Mouse (Mus musculus): ENCODE measurements around the gene Amn. TPM values are rescaled to one million over a fixed set of nuclear protein-coding genes. Genes with fewer than 3 reads are reported as not detected.

The Amn gene
- total and polyA plus RNA-seq, 2 experiments from 2014 or later = 65.8 to 82.7 TPM

- Histone ChIP-seq H3K27me3 (ENCODE audit: insufficient read depth, low read length) (no peaks in the 10 kb centered on the region), H3K27ac (ENCODE audit: low read depth, low read length) (no peak overlapping the region), H3K36me3 (ENCODE audit: insufficient read depth, low read length) (peaks cover 85% of the 10 kb centered on the region), H3K4me1 (ENCODE audit: insufficient read depth, low read length) (no peaks in the 10 kb centered on the region), H3K4me3 (ENCODE audit: low read depth, low read length) (no peak overlapping the region), H3K9me3 (ENCODE audit: low read length) (no peaks in the 10 kb centered on the region), H3K9ac (replicated peaks; ENCODE audit: low read length, poor library complexity, severe bottlenecking) (no peak overlapping the region), H3K4me2 (ENCODE audit: low read depth, low read length, poor library complexity, severe bottlenecking) (no peak overlapping the region)
- WGBS = 94% methylated on average over 14 of the region's 14 CpGs
- DNase-seq (ENCODE audit: low spot score) (no peak), ATAC-seq (ENCODE audit: low FRiP score) (no peak)
- no peak for TF ChIP-seq CTCF (IDR thresholded peaks at IDR 0.05)
Measured at GRCm38 (mm10) chr12:111302018-111302345, 31.1 kb downstream of the Amn start.

GRCm38 (mm10) chr12:111303702-111304337 lies 32.9 kb downstream of the Amn start:
- Histone ChIP-seq H3K9ac (replicated peaks; ENCODE audit: low read length, poor library complexity, severe bottlenecking) (no peak overlapping the region), H3K27me3 (ENCODE audit: insufficient read depth, low read length) (no peaks in the 10 kb centered on the region), H3K27ac (ENCODE audit: low read depth, low read length) (no peak overlapping the region), H3K4me1 (ENCODE audit: insufficient read depth, low read length) (no peaks in the 10 kb centered on the region), H3K9me3 (ENCODE audit: low read length) (no peaks in the 10 kb centered on the region), H3K4me3 (ENCODE audit: low read depth, low read length) (no peak overlapping the region), H3K4me2 (ENCODE audit: low read depth, low read length, poor library complexity, severe bottlenecking) (no peak overlapping the region), H3K36me3 (ENCODE audit: insufficient read depth, low read length) (peaks cover 83% of the 10 kb centered on the region)
- no peak for ATAC-seq (ENCODE audit: low FRiP score)
- TF ChIP-seq CTCF (IDR thresholded peaks at IDR 0.05) = no peak
- 96% methylated on average over 8 of the region's 8 CpGs for WGBS
- DNase-seq (ENCODE audit: low spot score) = no peak

GRCm38 (mm10) chr12:111306821-111307220 lies 35.9 kb downstream of the Amn start:
- DNase-seq (ENCODE audit: low spot score) (no peak), ATAC-seq (ENCODE audit: low FRiP score) (no peak)
- H3K9me3 ChIP-seq (ENCODE audit: low read length) = no peaks in the 10 kb centered on the region
- no peak overlapping the region for H3K9ac ChIP-seq (replicated peaks; ENCODE audit: low read length, poor library complexity, severe bottlenecking)
- peaks cover 90% of the 10 kb centered on the region for H3K36me3 ChIP-seq (ENCODE audit: insufficient read depth, low read length)
- no peak overlapping the region for H3K27ac ChIP-seq (ENCODE audit: low read depth, low read length)
- 86% methylated on average over 8 of the region's 8 CpGs for WGBS
- no peak for TF ChIP-seq CTCF (IDR thresholded peaks at IDR 0.05)
- no peaks in the 10 kb centered on the region for H3K4me1 ChIP-seq (ENCODE audit: insufficient read depth, low read length)
- H3K27me3 ChIP-seq (ENCODE audit: insufficient read depth, low read length) = no peaks in the 10 kb centered on the region
- no peak overlapping the region for H3K4me3 ChIP-seq (ENCODE audit: low read depth, low read length)
- no peak overlapping the region for H3K4me2 ChIP-seq (ENCODE audit: low read depth, low read length, poor library complexity, severe bottlenecking)

- DNase-seq (ENCODE audit: low spot score) (no peak), ATAC-seq (ENCODE audit: low FRiP score) (no peak)
- Histone ChIP-seq H3K9me3 (ENCODE audit: low read length) (no peaks in the 10 kb centered on the region), H3K27me3 (ENCODE audit: insufficient read depth, low read length) (no peaks in the 10 kb centered on the region), H3K4me3 (ENCODE audit: low read depth, low read length) (no peak overlapping the region), H3K27ac (ENCODE audit: low read depth, low read length) (no peak overlapping the region), H3K4me2 (ENCODE audit: low read depth, low read length, poor library complexity, severe bottlenecking) (no peak overlapping the region), H3K9ac (replicated peaks; ENCODE audit: low read length, poor library complexity, severe bottlenecking) (no peak overlapping the region), H3K36me3 (ENCODE audit: insufficient read depth, low read length) (peaks cover 91% of the 10 kb centered on the region), H3K4me1 (ENCODE audit: insufficient read depth, low read length) (no peaks in the 10 kb centered on the region)
- 80% methylated on average over 12 of the region's 12 CpGs for WGBS
- no peak for TF ChIP-seq CTCF (IDR thresholded peaks at IDR 0.05)
Measured at GRCm38 (mm10) chr12:111309256-111309655, 38.4 kb downstream of the Amn start.

- DNase-seq (ENCODE audit: low spot score) (no peak), ATAC-seq (ENCODE audit: low FRiP score) (no peak)
- WGBS = 90% methylated on average over 14 of the region's 14 CpGs
- no peaks in the 10 kb centered on the region for H3K27me3 ChIP-seq (ENCODE audit: insufficient read depth, low read length)
- no peaks in the 10 kb centered on the region for H3K4me1 ChIP-seq (ENCODE audit: insufficient read depth, low read length)
- H3K4me2 ChIP-seq (ENCODE audit: low read depth, low read length, poor library complexity, severe bottlenecking) = no peak overlapping the region
- peaks cover 89% of the 10 kb centered on the region for H3K36me3 ChIP-seq (ENCODE audit: insufficient read depth, low read length)
- no peak overlapping the region for H3K9ac ChIP-seq (replicated peaks; ENCODE audit: low read length, poor library complexity, severe bottlenecking)
- TF ChIP-seq CTCF (IDR thresholded peaks at IDR 0.05) = no peak
- no peak overlapping the region for H3K4me3 ChIP-seq (ENCODE audit: low read depth, low read length)
- H3K9me3 ChIP-seq (ENCODE audit: low read length) = no peaks in the 10 kb centered on the region
- no peak overlapping the region for H3K27ac ChIP-seq (ENCODE audit: low read depth, low read length)
Measured at GRCm38 (mm10) chr12:111309931-111310330, 39.0 kb downstream of the Amn start.

- no peaks in the 10 kb centered on the region for H3K27me3 ChIP-seq (ENCODE audit: insufficient read depth, low read length)
- no peak overlapping the region for H3K27ac ChIP-seq (ENCODE audit: low read depth, low read length)
- H3K4me3 ChIP-seq (ENCODE audit: low read depth, low read length) = no peak overlapping the region
- 96% methylated on average over 10 of the region's 10 CpGs for WGBS
- H3K36me3 ChIP-seq (ENCODE audit: insufficient read depth, low read length) = peaks cover 87% of the 10 kb centered on the region
- H3K4me2 ChIP-seq (ENCODE audit: low read depth, low read length, poor library complexity, severe bottlenecking) = no peak overlapping the region
- ATAC-seq (ENCODE audit: low FRiP score) = no peak
- H3K9me3 ChIP-seq (ENCODE audit: low read length) = no peaks in the 10 kb centered on the region
- no peak overlapping the region for H3K9ac ChIP-seq (replicated peaks; ENCODE audit: low read length, poor library complexity, severe bottlenecking)
- no peaks in the 10 kb centered on the region for H3K4me1 ChIP-seq (ENCODE audit: insufficient read depth, low read length)
- TF ChIP-seq CTCF (IDR thresholded peaks at IDR 0.05) = no peak
- DNase-seq (ENCODE audit: low spot score) = no peak
Measured at GRCm38 (mm10) chr12:111311775-111312174, 40.9 kb downstream of the Amn start.
